Mouse (Mus musculus) bone marrow, adult 2 months (tissue): ENCODE data around the gene Dusp16.

Source experiments
- CTCF ChIP-seq: fragments of 200-500 bp; IDR thresholded peaks from 2 replicates; pipeline ENCODE4 v1.5.1; 2011; ENCODE audit warnings: low read length, control low read depth; ENCODE audit not compliant: control insufficient read depth, insufficient read depth
- POLR2A ChIP-seq: fragments of 200-500 bp; IDR thresholded peaks from 2 replicates; pipeline ENCODE4 v1.6.1; 2011; ENCODE audit warnings: low read depth, mild to moderate bottlenecking, control low read depth, low read length, borderline replicate concordance; ENCODE audit not compliant: control insufficient read depth

DNA sequence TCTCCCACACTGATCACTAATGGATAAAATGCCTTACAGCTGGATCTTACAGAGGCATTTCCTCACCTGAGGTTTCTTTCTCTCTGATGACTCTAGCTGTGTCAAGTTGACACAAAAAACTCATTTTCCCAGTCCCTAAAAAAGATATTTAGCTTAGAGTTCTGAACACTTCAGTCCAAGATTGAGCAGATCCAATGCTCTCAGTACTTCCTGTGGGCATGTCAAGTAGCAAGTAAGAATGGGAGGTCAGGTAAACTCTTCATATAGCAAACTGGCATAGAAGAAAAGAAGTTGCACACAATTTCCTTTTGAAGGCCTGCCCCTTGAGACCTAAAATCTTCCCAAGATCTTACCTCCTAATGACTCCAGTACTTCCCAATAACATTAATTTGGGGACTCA lies 22.1 kb downstream of the Dusp16 start:
- TF ChIP-seq POLR2A (no peak), CTCF (no peak)
